Mouse (Mus musculus): ENCODE results near the gene Lpar3.

DNA sequence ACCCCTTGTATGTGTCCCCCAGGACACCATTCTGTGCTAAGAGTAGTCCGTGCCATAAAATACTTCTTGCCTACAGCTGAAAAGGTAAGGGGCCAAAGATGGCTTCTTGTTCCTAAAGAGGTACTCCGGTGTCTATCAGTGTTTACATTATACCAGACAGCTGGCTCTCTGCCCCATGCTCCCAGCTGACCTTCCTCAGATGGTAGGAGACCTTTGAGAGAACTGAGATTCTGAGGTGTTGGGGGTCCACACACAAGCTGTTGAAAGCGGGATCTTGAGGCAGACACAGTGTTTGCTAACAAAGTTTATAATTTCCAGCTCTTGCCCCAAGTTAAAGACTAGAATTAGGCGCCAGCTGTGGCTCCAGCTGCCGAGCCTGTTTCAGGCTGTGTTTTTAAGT, 53.7 kb downstream of the Lpar3 start:
- no peak for TF ChIP-seq POLR2A (IDR thresholded peaks at IDR 0.05; ENCODE audit: low read depth, low read length)
- TF ChIP-seq CTCF (conservative IDR thresholded peaks at IDR 0.05; ENCODE audit: insufficient read depth, insufficient read length, low read depth, low read length): no peak

All from kidney, adult 2 months (tissue).